Mouse (Mus musculus) lung, postnatal 0 days (tissue): Measurements from ENCODE around the gene Dzip1. TPM values are rescaled to one million over a fixed set of nuclear protein-coding genes. Genes with fewer than 3 reads are reported as not detected.

Source experiments
- ATAC-seq: fragments of 200-750 bp; cut with Nextera tagmentation; 2 replicates; pipeline ENCODE4 v1.8.0; 2017; ENCODE audit warnings: moderate library complexity
- DNase-seq: peaks from one replicate; pipeline ENCODE4 v3.0.0-alpha.2; 2016; ENCODE audit warnings: low spot score
- H3K27ac ChIP-seq: fragments of 300-500 bp; sonication (generic); 2 replicates; pipeline ENCODE4 v1.5.1; 2014; ENCODE audit warnings: antibody characterized with exemption, mild to moderate bottlenecking, low read length, mixed read lengths
- H3K27me3 ChIP-seq: fragments of 300-500 bp; sonication (generic); replicated peaks from 2 replicates; pipeline ENCODE4 v1.6.1; 2014; ENCODE audit warnings: low read length, mixed read lengths; ENCODE audit not compliant: insufficient read depth
- H3K36me3 ChIP-seq: fragments of 300-500 bp; sonication (generic); 2 replicates; pipeline ENCODE4 v1.6.1; 2014; ENCODE audit warnings: low read length, mixed read lengths; ENCODE audit not compliant: insufficient read depth
- H3K4me1 ChIP-seq: fragments of 300-500 bp; sonication (generic); 2 replicates; pipeline ENCODE4 v1.6.1; 2014; ENCODE audit warnings: antibody characterized with exemption, low read depth, low read length, mixed read lengths; ENCODE audit not compliant: insufficient read depth
- H3K4me2 ChIP-seq: fragments of 300-500 bp; sonication (generic); replicated peaks from 2 replicates; pipeline ENCODE4 v1.6.1; 2014; ENCODE audit warnings: low read depth, mild to moderate bottlenecking, low read length, moderate library complexity, mixed read lengths
- H3K4me3 ChIP-seq: fragments of 300-500 bp; sonication (generic); 2 replicates; pipeline ENCODE4 v1.5.1; 2014; ENCODE audit warnings: low read depth, low read length
- H3K9ac ChIP-seq: fragments of 300-500 bp; sonication (generic); replicated peaks from 2 replicates; pipeline ENCODE4 v1.6.1; 2014; ENCODE audit warnings: low read depth, mild to moderate bottlenecking
- H3K9me3 ChIP-seq: fragments of 300-500 bp; sonication (generic); 2 replicates; pipeline ENCODE4 v1.6.1; 2016; ENCODE audit warnings: low read length, mixed read lengths
- CTCF ChIP-seq: IDR thresholded peaks from 2 replicates; pipeline ENCODE4 v1.5.1; 2016; ENCODE audit warnings: antibody characterized with exemption, mild to moderate bottlenecking
- EP300 ChIP-seq: IDR thresholded peaks from 2 replicates; pipeline ENCODE4 v1.6.1; 2016; ENCODE audit warnings: antibody characterized with exemption, mild to moderate bottlenecking, control low read depth
- WGBS: fragments of 180-500 bp; shearing (Covaris S2); extraction: QIAGEN DNeasy Blood & Tissue Kit; methylation state at CpG from one replicate; pipeline ENCODE4 v1.1.7; 2014; 5-methylcytosine and 5-hydroxymethylcytosine counted together
- polyA plus RNA-seq: library from polyadenylated mRNA; unstranded; fragments of >200 nt; fragmentation: Nextera tagmentation; extraction: Ambion mirVana; gene quantifications from 2 replicates; pipeline ENCODE4 v1.2.1, GENCODE M21; 2015

Dzip1 gene
- polyA plus RNA-seq, 1 experiment from 2014 or later, result 4.0 TPM

DNA sequence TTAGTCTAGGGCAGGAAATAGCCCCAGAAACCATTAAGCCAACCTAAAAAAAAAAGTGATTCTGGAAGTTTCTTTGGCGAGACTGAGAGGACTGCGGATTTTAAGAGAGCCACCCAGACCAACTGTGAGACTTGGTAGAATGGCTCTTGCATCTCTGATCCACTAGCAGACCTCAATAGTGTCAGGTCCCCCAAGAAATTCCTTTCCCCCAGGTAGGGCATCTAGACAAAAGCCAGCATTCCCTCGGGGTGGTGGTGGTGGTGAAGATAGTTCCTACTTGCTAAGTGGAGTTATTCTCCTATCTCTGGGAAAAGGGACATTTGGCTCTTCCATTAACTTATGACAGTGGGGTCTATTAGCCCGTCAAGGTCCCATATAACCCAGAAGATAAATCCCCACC lies 11.7 kb upstream of the Dzip1 start:
- WGBS, result 35% methylated on average over 4 of the region's 4 CpGs
- Histone ChIP-seq H3K27me3 (no peaks in the 10 kb centered on the region), H3K9me3 (no peaks in the 10 kb centered on the region), H3K27ac (peak overlapping the region; percentile 71), H3K4me3 (peak overlapping the region; percentile 99), H3K9ac (peak overlapping the region; percentile 29; the same call in 1 of the 2 replicates), H3K4me2 (peak overlapping the region; percentile 73), H3K4me1 (peaks cover 12% of the 10 kb centered on the region), H3K36me3 (no peaks in the 10 kb centered on the region)
- ATAC-seq (no peak), DNase-seq (no peak)
- no peak for TF ChIP-seq EP300
- TF ChIP-seq CTCF, result no peak

DNA sequence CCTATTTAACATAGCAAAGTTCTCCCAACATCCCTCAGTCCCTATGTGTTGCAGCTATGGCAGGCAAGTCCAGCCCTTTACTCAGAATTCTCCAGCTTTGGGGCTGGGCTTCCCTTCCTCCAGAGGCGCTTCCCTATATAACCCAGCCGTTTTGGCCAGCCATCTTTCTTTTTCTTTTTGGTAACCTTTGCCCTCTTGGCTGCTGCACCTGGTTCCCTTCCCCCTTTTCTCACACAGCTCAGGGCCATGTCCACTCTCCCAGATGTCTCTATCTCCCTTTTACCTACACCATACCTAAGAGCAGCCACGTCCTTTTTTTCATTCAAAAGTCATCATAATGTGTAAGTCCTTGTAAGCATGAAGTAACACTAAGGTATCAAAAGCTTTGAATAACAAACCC lies 11.0 kb upstream of the Dzip1 start:
- no peak for ATAC-seq
- 58% methylated on average over 3 of the region's 3 CpGs for WGBS
- Histone ChIP-seq H3K4me3 (no peak overlapping the region), H3K4me1 (peaks cover 12% of the 10 kb centered on the region), H3K9me3 (no peaks in the 10 kb centered on the region), H3K9ac (no peak overlapping the region), H3K27ac (no peak overlapping the region), H3K27me3 (no peaks in the 10 kb centered on the region), H3K36me3 (no peaks in the 10 kb centered on the region), H3K4me2 (no peak overlapping the region)
- no peak for TF ChIP-seq EP300
- no peak for TF ChIP-seq CTCF
- DNase-seq, result no peak

DNA sequence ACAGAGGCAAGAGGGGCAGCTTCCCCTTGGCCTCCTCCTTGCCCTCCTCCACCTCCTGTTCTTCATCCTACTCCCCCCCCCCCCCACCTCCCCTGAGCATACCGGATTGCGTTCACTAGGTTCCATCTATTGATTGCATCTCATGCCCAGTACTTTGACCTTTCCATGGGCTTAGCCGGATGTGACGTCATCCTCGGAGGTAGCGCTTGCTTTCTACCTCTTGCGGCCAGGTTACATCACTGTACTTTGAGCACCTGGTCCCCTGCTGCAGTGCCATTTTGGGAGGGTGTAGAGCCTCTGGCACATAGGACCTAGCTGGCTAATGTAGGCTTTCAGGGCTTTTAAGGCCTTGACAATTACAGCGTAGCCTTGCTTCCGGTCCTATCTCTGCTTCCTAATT lies 9.4 kb upstream of the Dzip1 start:
- ATAC-seq, result no peak
- Histone ChIP-seq H3K4me2 (no peak overlapping the region), H3K36me3 (no peaks in the 10 kb centered on the region), H3K27me3 (no peaks in the 10 kb centered on the region), H3K4me3 (no peak overlapping the region), H3K9ac (no peak overlapping the region), H3K4me1 (peaks cover 8% of the 10 kb centered on the region; the same call in 1 of the 2 replicates), H3K9me3 (no peaks in the 10 kb centered on the region), H3K27ac (no peak overlapping the region)
- no peak for TF ChIP-seq CTCF
- TF ChIP-seq EP300, result no peak
- DNase-seq, result no peak
- 87% methylated on average over 9 of the region's 9 CpGs for WGBS

DNA sequence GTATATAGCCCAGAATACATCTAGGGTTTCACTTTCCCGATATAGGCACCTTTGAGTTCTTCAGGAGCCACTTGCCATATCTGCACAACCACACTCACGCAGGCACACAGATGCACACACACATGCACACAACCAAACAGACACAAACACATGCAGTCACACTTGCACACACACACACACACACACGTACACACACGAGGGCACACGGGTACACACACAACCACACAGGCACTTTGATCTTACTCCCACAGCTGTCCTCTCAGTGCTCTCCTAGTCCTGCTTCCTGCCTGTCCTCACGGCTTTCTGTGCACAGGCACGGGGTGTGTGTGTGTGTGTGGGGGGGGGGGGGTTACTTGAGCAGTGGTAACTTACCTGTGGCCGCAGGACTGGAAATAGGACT lies 7.7 kb upstream of the Dzip1 start:
- Histone ChIP-seq H3K9ac (no peak overlapping the region), H3K4me2 (no peak overlapping the region), H3K4me1 (no peaks in the 10 kb centered on the region; the same call in 1 of the 2 replicates), H3K9me3 (no peaks in the 10 kb centered on the region), H3K27ac (no peak overlapping the region), H3K36me3 (no peaks in the 10 kb centered on the region), H3K27me3 (no peaks in the 10 kb centered on the region), H3K4me3 (no peak overlapping the region)
- ATAC-seq (no peak), DNase-seq (no peak)
- TF ChIP-seq EP300 (no peak), CTCF (no peak)
- 50% methylated on average over 8 of the region's 8 CpGs for WGBS

DNA sequence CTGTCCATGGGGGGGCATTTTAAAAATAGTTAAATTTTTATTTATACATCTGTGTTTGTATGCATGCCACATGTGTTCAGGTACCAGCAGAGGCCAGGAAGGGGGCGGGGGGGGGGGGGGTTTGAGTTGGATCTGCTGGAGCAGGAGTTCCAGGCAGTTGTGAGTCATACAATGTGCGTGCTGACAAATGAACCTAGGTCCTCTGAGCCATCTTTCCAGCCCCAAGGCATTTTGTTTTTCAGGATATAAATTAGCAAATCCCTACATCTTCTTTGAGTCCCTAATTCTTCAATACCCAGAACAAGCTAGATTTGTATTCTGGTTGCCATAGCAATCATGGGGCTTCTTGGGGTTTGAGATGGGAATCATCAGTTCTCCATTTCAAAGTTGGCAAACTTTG lies 5.9 kb upstream of the Dzip1 start:
- WGBS, result 84% methylated on average over 1 of the region's 2 CpGs
- no peaks in the 10 kb centered on the region for H3K36me3 ChIP-seq

DNA sequence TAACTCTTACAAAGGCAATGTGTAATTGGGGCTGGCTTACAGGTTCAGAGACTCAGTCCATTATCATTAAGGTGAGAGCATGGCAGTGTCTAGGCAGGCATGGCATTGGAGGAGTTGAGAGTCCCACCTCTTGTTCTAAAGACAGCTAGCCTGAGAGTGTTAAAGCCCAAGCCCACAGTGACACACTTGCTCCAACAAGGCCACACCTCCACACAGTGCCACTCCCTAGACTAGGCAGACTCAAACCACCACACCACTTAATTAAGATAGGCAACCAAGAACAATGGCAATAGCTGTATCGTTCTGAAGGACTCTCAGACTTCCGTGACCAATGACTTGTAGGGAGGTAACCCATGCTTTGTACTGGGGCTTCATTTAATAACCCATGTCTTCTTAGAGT lies 5.5 kb upstream of the Dzip1 start:
- H3K9ac ChIP-seq, result no peak overlapping the region
- no peak for DNase-seq
- H3K4me2 ChIP-seq, result no peak overlapping the region
- no peaks in the 10 kb centered on the region; the same call in 1 of the 2 replicates for H3K4me1 ChIP-seq
- ATAC-seq, result no peak
- no peak overlapping the region for H3K4me3 ChIP-seq
- 62% methylated on average over 2 of the region's 2 CpGs for WGBS
- H3K27ac ChIP-seq, result no peak overlapping the region
- no peaks in the 10 kb centered on the region for H3K9me3 ChIP-seq
- TF ChIP-seq EP300 (no peak), CTCF (no peak)
- no peaks in the 10 kb centered on the region for H3K27me3 ChIP-seq
- H3K36me3 ChIP-seq, result no peaks in the 10 kb centered on the region

More for the DNA sequence above, 5.9 kb upstream of the Dzip1 start:
- no peak overlapping the region for H3K4me3 ChIP-seq
- no peak overlapping the region for H3K4me2 ChIP-seq
- TF ChIP-seq EP300 (no peak), CTCF (no peak)
- ATAC-seq (no peak), DNase-seq (no peak)
- H3K9me3 ChIP-seq, result no peaks in the 10 kb centered on the region
- H3K9ac ChIP-seq, result no peak overlapping the region
- no peaks in the 10 kb centered on the region for H3K27me3 ChIP-seq
- no peaks in the 10 kb centered on the region; the same call in 1 of the 2 replicates for H3K4me1 ChIP-seq
- H3K27ac ChIP-seq, result no peak overlapping the region

DNA sequence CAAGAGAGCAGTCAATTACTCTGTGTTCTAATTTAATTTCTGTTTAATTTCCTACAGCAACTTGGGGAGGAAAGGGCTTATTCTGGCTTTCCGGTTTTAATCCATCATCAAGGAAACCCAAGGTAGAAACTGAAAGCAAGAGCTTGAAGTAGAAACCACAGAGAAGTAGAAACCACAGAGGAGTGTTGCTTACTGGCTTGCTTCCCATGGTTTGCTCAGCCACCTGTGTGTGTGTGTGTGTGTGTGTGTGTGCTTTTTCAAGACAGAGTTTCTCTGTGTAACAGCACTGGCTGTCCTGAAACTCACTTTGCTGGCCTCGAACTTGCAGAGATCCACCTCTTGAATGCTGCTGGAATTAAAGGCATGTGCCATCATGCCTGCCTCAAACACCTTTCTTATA lies 4.5 kb upstream of the Dzip1 start:
- H3K4me1 ChIP-seq, result peaks cover 1% of the 10 kb centered on the region; the same call in 1 of the 2 replicates
- TF ChIP-seq CTCF (no peak), EP300 (no peak)
- WGBS, result 50% methylated on average over 2 of the region's 2 CpGs
- no peaks in the 10 kb centered on the region for H3K27me3 ChIP-seq
- no peaks in the 10 kb centered on the region for H3K36me3 ChIP-seq
- H3K9me3 ChIP-seq, result no peaks in the 10 kb centered on the region
- H3K4me3 ChIP-seq, result no peak overlapping the region
- DNase-seq (peak; percentile 54), ATAC-seq (no peak)
- no peak overlapping the region for H3K27ac ChIP-seq
- no peak overlapping the region for H3K9ac ChIP-seq
- H3K4me2 ChIP-seq, result no peak overlapping the region
